Mouse (Mus musculus): ENCODE data around the gene Cerkl.
A peak's percentile ranks its signal among the peaks of the same experiment; 100 is the strongest.

Gene Cerkl

GRCm38 (mm10) chr2:79371326-79372153, 85.0 kb downstream of the Cerkl start:
- no peak for DNase-seq

GRCm38 (mm10) chr2:79370711-79371312, 85.8 kb downstream of the Cerkl start:
- DNase-seq, result peak; percentile 48 to 56

- no peak for DNase-seq
Measured at GRCm38 (mm10) chr2:79369905-79370304, 86.7 kb downstream of the Cerkl start.

DNA sequence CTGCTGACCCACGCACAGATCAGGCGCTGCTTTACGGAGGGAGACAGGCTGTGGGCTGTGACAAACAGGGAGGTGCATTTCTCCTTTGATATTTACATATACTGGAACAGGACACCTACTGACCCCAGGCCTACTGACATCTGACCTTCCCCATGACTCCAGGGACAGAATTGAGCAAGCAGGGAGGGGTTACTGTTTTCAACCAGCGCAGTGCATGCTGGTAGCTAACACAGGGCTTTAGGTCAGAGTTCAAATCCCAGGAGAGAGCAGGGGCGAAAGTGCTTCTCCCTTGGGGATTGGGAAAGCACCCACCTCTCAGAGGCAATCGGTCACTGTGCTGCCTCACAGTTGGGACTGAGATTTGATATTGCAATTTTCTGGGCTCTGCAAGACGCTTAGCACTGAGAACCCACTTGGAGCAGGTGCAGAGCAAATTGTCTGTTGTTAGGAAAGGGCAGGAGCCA, 87.5 kb downstream of the Cerkl start:
- no peak for DNase-seq

- no peak for DNase-seq
Measured at GRCm38 (mm10) chr2:79368661-79369060, 87.9 kb downstream of the Cerkl start.

- no peak for DNase-seq
Measured at GRCm38 (mm10) chr2:79367451-79368450, 88.8 kb downstream of the Cerkl start.

GRCm38 (mm10) chr2:79363920-79364319, 92.7 kb downstream of the Cerkl start:
- DNase-seq, result no peak

DNA sequence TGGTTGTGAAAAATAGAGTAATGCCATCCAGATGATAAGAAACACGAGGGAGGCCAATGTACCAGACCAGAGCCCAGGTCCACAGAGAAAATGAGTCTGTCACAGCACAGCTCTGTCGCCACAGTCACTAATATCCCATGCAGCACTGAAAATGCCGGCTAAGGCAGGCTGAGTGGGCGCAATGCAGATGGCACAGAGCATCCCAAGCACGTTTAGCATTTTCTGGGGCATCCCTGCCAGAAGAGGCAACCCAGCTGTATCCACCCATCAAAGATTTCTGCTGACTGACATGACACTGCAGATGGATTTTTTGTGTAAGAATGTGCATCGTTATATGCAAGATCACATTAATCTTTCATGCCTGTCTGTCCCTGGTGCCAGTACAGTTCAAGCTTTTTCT, 94.6 kb downstream of the Cerkl start:
- DNase-seq, result no peak

GRCm38 (mm10) chr2:79357835-79358234, 98.8 kb downstream of the Cerkl start:
- no peak for DNase-seq

- DNase-seq, result no peak
Measured at GRCm38 (mm10) chr2:79354773-79355172, 101.8 kb downstream of the Cerkl start.

DNA sequence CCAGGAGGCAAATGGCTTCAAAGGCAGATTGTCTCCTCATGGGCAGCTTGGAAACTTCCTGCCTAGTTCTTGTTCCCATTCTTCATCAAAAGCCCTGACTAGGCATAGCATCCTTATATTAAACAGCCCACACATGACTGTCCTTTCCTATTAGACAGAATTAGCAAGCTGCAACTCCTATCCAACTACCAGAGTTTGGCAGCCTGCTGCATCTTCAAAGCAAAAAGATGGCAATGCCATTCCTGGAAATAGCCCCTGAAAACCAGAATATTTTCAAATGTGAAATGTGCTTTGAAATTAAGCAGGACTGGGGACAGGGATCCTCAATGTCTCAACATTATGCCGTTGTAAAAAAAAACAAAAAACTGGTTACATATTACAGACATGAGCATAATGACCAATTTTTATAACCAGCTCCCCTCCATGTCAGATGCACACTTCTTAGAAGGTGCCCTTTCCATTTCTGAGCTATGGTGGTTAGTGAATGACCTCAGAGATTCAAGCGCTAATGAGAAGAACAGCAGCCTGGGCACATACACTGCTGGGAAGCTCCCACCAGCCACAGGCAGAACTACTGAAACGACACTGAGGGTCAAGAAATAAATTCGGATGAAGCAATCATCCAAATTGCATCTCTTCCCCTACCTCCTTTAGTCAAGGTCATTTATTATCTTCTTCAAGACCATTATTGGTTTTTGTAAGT, 104.3 kb downstream of the Cerkl start:
- no peak for DNase-seq

DNA sequence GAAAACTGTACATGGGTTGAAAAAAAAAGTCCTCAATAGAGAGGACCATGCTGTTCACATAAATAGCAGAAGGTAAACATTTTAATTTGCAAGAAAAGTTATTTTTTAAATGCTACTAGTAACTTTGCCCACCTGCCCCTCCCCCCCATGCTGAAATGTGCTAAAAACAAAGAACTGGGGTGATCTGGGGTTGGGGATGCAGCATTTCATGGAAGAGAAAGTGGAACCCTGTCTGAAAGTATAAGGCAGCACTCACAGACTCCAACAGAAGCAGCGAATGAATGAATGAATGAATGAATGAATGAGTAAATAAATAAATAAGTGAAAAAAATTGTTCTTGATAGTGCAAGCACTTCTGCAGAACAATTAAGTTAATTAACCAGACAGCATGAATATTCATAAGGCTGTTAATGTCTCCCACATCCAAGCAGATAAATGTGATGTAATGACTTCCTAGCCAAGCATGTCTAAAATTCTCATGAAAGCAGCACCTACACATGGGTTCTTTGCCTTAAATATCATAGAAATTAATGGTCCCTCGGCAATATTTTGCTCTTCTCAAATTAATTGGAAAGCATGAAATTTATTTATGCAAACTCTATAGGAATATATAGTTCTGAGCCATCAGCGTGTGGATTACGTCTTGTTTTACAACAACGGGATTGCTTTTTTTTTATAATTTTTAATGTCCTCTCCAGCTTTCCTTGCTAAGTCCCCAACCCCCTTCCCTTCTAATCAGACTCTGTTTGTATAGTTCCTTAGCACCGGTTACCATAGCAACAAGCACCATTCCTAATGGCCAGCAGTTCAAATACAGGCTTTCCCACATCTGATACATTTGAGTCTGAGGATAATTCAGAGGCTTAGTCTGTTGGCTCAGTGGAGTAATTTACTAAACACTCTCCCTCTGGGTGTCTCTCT, 105.1 kb downstream of the Cerkl start:
- no peak for DNase-seq

DNA sequence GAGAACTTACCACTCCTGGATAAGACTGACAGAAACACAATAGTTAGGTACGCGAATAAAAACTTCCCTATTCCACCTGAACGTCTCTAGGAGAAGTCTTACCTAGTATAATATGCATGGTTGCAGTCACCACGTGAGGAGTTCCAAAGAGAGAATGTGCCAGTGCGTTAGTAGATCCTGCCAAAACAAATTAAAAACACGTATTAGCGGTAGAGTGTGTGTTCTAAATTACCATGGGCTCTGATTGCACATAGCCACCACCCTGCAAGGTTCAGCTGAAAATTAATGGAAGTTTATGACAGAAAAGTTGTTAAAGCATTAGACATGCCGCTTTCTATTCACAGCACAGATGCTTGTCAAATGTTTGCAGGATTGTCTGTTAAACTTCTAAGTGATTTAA, 113.5 kb downstream of the Cerkl start:
- DNase-seq, result no peak

- no peak for DNase-seq
Measured at GRCm38 (mm10) chr2:79339003-79339402, 117.6 kb downstream of the Cerkl start.

- DNase-seq, result no peak
Measured at GRCm38 (mm10) chr2:79336141-79336540, 120.4 kb downstream of the Cerkl start.

- no peak for DNase-seq
Measured at GRCm38 (mm10) chr2:79334661-79335060, 121.9 kb downstream of the Cerkl start.

DNA sequence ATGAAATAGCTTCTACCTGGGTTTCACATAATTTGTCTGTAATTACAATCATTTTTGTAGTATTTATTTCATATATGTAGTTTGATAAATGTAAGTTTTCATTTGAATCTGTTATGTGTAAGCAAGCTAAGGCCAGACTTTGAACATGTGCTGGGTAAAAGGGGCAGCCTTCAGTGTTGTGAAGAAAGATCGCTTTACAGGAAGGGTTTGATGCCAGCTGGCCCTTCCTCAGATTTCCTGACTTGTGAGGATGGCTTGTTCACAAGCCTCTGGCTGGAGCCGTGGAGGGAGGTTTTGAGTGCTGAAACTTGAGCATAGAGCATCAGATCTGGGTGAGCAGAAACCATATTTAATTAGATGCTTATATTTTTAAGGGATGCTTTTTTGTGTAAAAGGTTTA, 128.5 kb downstream of the Cerkl start:
- no peak for DNase-seq

- DNase-seq, result no peak
Measured at GRCm38 (mm10) chr2:79316182-79316880, 140.3 kb downstream of the Cerkl start.

DNA sequence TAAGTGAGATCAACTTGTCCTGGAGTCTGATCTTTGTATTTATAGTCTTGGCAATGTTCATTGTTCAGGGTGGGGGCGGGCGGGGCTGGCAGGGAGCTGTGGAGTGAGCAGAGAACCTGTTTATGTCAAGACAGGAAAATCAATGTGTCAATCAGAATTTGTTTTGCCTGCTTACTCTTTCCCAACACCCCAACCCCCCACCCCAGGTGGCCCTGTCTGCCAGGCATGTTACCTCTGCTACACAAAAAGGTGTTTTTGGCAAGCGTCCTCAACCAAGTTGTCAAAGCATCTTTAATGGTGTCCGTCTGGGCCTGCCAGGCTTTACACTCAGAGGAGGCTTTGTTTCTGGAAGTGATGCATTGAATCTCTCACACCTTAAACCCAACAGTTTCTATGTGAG, 141.5 kb downstream of the Cerkl start:
- DNase-seq, result no peak

- no peak for DNase-seq
Measured at GRCm38 (mm10) chr2:79312499-79312898, 144.1 kb downstream of the Cerkl start.
